Mouse (Mus musculus) WW6 (cell line): ENCODE measurements around the gene Dok5.

Experiments
- DNase-seq: peaks from one replicate; pipeline ENCODE4 v3.0.0-alpha.2; 2013; ENCODE audit warnings: low read depth, low spot score

The Dok5 gene

DNA sequence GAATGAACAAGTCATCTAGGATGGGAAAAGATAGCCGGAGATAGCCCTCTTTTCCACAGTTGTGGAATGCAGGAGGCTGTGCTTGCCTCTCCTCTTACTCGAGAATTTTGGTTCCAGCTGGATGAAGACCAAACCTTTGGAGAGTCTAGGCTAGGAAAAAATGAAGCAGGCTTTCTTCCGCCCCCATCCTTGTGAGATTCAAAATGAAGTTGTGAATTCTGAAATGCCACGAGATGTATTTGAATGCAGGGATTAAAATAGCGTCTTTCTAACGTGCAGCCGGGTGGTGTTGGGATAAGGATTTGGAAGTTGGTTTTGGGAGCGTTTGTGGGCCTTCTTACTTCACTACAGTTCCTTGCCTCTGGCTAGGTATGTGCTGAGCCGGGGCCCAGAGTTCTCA is 6.8 kb downstream of the Dok5 start:
- DNase-seq = no peak

DNA sequence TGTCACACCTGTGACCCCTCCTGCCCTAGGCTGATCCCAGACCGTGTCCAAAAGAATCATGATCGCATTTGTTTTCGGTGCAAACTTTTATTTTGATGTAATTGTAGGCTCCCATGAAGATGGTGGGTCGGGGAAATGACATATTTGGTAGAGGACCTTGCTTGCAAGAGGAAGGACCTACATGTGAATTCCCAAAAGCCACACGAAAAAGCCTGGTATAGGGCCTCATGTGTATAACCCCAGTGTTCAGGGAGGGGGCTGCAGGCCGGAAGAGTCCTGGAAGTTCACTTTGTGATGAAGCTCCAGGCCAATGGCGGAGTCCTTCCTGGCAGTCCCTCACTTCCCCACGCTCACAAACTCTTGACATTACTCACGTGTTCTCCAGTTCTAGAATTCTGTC is 7.3 kb downstream of the Dok5 start:
- no peak for DNase-seq

DNA sequence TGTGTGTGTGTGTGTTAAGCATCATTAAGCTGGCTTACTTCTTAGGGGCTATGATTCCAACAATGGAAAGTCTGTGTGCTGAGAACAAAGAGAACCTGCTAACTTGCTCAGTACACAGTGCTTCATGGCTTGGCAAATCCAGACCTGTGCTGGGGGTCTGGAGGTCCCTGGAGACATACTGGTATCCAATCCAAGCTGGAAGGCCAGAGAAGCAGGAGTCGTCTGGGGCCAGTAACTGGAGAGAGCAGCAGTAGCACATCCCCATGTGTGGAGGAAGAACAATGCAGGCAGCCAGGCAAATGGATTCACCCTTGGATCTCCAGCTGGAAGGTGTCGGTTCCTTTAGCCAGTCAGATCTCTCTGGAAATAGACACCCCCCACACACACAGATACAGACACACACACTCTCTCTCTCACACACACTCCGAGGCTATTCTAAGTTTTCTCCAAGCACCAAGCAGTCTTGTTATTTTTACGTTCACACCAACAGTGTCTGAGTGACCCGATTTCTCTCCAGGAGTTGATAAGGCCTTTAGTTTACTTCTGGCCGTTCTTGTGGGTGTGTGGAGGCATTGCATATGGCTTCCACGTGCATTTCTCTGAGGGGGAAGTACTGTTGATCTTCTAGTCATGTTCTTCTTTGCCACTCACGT is 8.2 kb downstream of the Dok5 start:
- no peak for DNase-seq

DNA sequence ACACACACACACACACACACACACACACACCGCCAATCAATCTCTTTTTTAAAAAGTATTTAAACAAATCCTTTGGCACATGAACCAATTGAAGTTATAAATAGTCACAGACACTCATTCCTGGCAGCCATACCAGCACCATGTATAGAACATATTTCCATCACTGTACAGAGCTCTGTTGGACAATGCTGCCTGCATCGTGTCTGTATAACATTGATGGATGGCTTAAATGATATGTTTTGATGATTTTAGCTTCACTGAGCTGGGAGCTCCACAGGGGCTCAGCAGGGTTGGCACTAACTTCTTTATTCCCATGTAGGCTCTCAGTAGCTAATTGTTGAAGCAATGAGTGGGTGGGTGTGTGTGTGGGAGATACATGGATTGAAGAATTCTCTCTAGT is 11.9 kb downstream of the Dok5 start:
- no peak for DNase-seq

DNA sequence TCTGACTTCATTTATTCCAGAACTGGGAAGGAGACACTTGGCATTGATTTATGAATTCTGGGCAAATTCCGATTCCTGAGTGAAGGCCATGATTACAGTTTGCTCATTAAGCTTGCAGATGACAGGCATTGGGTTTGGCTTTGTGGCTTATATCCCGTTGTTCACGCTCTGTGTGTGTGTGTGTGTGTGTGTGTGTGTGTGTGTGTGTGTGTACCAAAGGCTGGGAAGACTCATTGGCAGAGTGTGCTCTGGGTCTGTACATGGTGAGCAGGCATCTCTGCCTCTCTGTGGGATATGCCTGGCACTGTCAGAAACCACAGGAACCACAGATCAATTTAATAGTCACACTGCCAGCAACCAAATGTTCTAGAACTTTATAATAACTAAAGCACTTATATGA is 17.3 kb downstream of the Dok5 start:
- DNase-seq = no peak

DNA sequence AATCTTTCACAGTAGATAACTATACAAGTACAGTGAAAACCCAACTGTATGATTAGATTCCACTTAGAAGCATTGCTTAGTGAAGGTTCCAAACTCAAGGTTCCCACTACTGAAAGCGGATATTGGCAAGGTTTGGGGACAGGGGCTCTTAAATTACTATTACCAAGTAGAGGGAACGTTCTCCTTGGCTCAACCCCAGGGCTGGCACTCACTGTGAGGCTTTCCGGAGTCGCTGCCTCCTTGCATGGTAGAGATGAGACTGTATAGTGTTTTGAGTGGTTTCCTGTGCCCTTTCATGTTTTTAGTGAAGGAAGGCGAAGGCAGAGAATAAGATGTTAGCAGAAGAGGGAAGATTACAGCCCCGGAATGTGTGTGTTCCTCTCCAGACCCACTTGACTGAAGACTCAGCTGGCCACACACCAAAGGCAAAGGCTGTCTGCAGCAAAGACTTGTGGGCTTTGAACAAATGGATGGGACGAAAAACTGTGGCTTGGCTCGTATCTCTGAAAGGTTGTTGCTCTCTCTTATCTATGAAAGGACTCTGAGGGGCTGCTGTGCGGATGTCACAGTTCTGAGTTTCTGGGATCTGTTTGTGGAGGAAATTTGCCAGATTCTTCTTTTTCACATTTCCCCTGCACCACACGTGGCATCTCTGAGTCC is 20.7 kb downstream of the Dok5 start:
- no peak for DNase-seq

DNA sequence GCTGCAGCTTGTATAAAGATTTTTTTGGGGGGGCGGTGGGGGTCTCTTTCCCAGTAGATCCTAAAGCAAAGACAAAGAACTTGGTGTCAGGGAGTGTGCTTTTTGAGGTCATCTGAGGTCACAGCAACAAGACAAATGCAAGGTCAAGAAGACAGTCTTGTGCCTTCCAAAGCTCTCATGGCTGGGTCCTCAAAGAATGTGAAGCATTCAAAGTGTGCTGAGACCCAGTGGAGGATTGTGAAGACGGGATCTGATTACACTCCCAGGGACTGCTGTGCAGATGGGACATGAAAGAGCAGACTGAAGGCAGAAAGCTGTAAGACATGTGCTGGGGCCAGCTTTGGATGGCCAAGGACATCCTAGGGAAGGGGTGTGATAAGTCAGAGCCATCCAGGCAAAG is 24.2 kb downstream of the Dok5 start:
- DNase-seq = no peak

DNA sequence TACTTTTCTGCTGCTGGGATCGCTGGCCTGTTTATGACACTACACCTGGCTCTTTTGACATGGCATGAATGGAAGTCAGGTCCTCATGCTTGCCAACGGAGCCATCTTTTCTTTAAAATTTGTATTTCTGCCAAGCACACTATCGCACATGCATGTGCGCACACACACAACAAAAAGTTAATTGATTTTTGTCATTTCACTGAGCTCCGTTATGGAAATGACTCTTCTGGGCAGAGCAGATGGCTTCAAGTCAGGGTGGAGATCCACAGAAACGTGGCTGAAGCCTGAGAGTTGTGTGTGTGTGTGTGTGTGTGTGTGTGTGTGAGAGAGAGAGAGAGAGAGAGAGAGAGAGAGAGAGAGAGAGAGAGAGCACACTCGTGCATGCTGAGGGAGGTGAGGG is 25.1 kb downstream of the Dok5 start:
- DNase-seq = no peak

DNA sequence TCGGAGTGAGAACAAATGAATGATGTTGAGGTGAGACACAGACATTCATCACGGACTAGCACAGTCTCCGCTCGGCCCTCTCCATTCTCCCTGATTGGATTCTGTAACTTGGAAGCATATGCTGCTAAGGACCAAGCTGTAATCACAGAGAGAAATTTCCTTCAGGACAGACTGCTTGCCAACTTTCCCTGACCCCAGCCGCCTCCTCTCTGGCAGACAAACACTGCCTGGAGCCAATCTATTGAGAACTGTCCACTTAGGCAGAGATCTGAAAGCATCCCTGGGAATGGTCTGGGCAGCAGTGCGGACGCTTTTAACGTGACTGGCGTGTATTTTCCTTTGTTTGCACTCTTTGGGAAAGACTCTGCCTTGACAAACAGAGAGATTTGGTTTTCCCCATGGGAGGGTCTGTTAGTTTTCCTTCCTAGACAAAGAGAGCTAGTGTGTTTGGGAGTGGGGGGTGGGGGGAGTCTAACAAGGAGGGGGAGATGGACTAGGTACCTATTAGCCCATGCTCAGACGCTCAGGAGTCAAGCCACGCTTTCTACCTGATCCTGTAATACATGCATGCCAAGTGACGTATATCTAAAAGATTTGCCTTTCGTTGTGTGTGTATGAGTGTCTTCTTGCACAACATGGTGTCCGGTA is 25.7 kb downstream of the Dok5 start:
- DNase-seq = no peak

DNA sequence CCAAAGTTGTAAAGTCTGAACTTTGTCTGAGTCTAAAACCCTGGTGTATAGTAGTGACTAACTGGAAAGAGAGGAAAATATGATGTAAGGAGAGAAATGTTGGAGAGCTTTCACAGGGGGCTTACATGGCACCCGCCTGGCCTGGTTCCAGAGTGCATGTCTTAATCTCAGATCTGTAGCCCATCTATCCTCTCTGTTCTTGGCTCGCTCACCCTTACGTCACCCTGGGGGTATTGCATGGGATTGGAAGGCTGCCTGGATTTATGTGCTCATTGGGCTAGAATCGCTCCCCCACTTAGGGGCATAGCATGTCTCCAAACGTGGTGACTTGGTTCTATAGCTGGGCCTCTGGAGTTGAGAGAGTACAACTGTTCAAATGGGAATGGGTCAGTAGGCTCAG is 26.6 kb downstream of the Dok5 start:
- no peak for DNase-seq

DNA sequence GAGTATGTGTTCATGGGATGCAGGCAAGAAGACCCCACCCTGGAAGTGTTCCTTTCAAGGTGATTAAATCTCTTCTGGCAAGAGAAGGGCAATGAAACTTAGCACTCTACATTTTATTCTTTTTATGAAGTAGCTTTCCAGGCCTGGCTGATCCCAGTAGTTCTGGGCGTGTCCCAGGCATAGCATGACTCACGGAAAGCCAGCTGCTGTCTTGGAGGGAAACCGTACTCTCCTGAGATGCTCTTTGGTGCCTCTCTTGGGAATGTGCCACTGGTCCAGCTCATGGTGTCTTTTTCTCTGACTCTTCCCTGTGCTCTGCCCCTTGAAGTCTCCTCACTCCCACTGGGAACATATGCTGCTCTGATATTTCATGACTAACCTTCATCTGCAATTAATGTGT is 33.1 kb downstream of the Dok5 start:
- DNase-seq = no peak

DNA sequence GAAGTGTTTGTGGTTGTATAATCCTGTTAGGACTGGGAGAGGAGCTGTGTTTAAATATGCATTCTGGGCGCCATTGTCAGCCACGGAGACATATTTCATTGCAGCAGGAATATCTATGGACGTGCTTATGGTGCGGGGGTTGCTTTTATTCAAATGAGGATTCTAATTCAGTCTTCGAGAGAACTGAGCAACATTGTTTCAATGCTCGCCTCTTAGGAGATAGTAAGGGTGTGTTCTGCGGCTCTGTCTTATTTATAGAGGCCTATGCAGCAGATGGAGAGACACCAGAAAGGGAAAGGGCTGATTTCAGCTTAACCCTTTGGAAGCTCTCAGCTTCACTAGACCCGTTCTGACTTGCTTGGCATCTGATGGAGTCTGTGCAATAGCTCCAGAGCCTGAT is 35.6 kb downstream of the Dok5 start:
- DNase-seq = no peak

DNA sequence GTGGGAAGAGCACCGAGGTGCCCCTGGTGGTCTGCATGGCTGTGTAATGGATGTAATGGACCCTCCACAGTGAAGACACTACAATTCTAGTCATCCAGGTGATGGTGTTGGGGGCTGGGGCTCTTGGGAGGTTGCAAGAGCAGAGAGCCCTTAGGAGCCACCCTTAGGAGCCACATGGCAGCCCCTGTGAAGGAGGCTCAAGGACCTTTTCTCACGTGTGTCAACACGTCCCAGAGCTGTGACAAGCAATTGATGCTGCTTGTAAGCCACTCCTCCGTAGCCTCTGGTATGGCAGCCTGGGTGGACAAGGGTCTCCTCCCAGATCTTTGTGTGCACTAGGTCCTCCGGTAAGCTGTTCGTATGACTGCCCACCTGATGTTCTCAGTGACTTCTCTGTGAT is 37.1 kb downstream of the Dok5 start:
- no peak for DNase-seq

DNA sequence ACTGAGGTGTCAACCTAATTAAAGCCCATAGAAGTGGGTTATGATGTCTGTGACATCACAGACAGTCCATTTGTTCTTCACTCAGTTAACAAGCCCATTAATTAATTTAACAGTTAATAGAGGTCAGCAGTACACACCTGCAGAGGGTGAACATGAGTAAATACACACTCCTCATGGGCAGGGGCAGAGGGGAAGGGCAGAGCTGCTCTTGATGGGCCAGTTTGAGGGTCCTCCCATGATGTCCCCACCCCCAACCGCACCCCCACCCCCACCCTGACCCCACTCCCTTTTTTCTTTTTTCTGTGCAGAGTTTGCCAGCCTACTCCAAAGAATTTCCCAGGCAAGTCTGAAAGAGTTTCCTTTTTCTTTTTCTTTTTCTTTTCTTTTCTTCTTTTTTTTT is 39.9 kb downstream of the Dok5 start:
- no peak for DNase-seq

DNA sequence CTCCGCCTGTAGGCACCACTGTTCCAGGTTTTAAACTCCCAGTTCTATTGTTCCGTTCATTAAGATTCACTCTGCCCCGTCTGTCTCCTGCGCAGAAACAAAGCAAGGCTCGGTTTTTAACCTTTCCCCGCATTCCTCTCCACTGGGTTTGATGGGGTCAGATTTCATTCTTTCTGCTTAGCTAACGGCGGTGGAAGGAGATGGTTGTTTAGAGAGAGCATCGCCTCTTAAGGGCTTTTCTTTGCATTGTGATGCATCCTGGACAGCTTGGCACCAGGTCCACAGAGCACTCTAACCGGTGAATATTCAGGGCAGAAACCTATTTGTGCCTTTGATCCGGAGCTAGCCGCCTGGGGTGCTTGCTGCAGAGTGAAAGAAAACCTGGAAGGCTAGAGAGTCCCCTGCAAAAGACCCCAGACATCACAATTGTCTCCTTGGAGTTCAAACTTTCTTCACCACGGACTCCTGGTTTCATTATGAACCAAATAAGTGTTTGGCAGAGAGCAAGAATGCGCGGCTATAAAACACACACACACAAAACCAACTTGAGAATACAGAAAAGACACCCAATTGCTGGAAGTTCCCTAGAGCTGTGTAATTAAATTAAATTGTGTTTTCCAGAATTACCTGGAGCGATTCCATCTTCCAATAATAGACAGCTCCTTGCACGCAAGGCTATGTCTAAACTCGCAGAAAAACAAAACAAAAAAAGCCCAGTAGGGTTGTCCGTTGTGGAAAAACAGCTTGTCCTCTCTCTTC is 40.7 kb downstream of the Dok5 start:
- DNase-seq = peak; percentile 71

DNA sequence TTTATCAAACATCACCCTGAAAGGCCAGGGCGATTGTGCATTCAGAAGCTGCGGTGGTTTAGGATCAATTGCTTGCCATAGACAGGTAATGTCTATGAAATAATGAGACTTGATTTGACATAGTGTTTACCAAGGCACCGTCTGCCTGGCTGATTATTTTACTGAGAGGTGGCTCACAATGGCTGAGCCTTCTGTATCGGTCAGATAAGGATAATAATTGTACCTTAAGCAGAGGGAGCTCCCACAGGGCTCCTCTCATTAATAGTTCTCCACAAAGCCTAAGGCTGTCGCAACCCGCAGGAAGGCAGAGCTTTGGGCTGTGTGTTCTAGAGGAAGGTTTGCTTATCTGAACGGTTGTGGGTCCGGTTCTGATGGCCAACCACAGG is 41.3 kb downstream of the Dok5 start:
- DNase-seq = no peak

DNA sequence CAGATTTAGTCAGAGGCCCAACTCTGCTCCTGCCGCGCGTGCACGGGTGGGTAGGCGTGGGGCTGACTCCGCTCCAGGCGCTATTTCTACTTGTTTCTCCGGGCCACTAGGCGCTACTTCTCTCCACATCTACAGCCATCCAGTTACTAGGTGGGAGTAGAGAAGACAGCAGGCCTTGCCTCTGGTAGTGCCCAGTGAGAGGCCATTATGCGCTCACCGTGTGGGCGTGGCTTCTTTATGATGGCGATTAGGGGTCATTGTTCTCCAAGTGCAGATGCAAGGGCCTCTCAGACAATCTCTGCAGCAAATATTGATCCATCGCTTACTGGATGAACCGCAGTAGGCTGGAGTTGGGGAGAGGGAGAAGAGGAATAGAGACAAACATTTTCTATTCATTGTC is 44.0 kb downstream of the Dok5 start:
- DNase-seq = peak; percentile 14

DNA sequence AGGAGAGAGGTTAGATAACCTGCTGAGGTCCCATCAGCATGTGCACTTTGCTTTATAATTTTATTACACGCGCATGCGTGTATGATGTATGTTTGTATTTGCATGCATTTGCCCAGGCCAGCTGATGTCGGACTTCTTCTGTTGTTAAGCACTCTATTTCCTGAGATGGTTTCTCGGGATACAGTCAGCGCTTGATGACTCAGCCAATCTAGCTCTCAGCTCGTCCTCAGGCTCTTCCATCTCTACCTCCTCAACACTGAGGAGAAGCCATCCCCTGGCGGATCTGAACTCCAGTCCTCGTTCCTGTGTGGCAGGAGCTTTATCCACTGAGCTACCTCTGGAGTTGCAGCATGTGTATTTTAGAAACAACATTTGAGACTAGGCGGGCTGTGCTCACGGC is 44.5 kb downstream of the Dok5 start:
- no peak for DNase-seq

DNA sequence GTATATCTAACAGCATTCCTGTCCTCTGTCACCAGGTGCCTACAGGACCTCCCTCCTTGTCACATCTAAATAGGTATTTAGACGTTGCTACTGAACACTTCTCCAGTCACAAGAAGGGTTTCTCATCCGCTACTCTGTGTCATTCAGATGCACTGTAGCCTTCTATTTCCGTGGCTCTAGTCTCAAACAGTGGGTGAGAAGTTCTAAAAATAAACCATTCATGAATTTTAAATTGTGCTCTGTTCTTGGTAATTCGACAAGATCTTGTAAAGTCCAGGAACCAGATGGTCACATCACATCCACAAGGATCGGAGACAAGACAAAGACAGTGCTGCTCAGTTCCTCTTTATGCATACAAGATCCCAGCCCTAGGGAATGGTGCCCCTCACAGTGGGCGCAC is 46.0 kb downstream of the Dok5 start:
- DNase-seq = no peak

DNA sequence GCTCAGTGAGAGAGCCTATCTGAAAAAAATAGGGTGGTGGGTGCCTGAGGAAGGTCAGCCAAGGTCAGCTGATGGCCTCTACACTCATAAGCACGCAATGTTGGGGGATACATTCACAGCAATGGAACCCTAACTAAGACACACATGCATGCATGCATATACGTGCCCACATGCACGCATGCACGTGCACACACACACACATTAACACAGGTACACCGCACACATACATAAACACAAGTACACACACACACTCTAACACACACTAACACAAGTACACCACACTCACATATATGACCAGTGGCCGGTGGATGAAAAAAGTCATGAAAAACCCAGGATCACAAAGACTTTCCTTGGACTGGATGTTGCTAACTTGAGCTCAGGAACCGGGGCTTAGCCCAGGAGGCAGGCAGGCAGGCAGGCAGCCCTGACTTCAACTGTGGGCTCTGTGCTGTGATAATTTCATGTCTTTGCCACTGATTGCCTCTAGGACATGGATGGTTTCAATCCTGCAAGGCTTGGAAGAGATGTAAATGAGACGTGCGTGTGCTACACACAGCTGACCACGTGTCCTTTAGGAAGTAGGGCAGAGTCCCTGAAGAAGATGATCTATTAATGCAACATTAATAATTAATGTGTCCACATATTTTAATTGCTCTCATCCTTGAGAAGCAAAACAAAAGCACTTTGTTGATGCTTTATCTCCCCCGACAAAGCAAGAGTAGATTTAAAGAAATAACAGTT is 48.6 kb downstream of the Dok5 start:
- DNase-seq = no peak

DNA sequence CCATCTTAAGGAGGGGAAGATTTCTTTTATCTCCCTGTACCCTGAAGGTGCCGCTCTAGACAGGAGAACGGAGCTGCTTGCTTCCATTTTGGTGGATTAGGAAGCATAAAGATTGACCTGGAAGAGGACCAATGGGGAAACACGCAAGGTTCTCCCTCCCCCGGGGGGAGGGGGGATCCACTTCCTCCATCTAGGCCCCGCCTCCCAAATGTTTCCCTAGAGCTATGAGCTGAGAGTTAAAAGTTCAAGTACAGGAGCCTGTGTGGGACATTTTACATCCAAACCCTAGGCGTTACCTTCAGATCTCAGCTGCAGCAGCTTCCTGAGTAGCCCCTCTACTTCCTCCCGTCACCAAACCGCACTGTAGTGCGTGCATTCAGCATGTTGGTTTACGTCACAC is 56.5 kb downstream of the Dok5 start:
- no peak for DNase-seq
